26 mouse cellular contexts compared by ENCODE assay signal in the genomic region with DNA sequence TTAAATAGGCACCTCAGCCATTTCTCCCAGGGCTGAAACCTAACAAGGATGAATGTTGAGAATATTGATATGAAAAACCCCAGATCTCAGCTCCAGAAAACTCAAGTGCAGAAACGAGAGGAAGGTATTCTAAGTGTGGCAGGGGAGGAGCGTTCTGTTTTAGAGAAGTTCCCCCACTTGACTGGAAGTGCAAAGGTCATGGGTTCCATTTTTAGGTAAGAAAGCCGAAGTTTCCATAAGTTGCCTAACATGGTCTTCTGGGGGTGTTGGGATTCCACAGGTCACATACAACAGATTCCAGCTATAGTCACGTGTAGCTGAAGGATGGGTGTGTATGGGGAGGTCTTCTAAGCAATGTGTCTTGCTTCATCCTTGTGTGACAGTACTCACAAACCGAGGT.
"Had no signal": no experiment of that assay in that cellular context is flagged by ENCODE, and none has a peak within 500 bp of the region (broad histone marks: within the 10 kb centered on the region; RNA-seq: fewer than 3 reads in every experiment).

No protein-coding gene starts in this region.

- H3K4me1 ChIP-seq: heart, embryonic 10.5 days; heart, embryonic 12.5 days; hindbrain, embryonic 10.5 days; intestine, embryonic 15.5 days; kidney, embryonic 15.5 days had no signal

- H3K9me3 ChIP-seq: heart, embryonic 10.5 days; heart, embryonic 12.5 days; hindbrain, embryonic 10.5 days; hindbrain, embryonic 12.5 days; intestine, embryonic 15.5 days; kidney, embryonic 15.5 days; limb, embryonic 13.5 days; limb, embryonic 15.5 days had no signal

- DNase-seq: gastrocnemius, postnatal 14 days; gastrocnemius, postnatal 36 days; heart, adult 18-20 months; heart, postnatal 10 days; heart, postnatal 4 days; kidney, adult 2 months; kidney, adult 9 months; kidney, postnatal 14 days; kidney, postnatal 36 days; layer of hippocampus, adult 9-11 months; layer of hippocampus, postnatal 36 days; left cerebral cortex, postnatal 4 days had no signal

- H3K27ac ChIP-seq: heart, embryonic 10.5 days; hindbrain, embryonic 10.5 days; hindbrain, embryonic 12.5 days; hindbrain, embryonic 14.5 days; intestine, embryonic 15.5 days; kidney, embryonic 15.5 days; kidney, postnatal 0 days; limb, embryonic 13.5 days; limb, embryonic 15.5 days had no signal

- ATAC-seq: hindbrain, embryonic 16.5 days; inflammation-experienced regulatory T-cells, adult 6 months; intestine, embryonic 15.5 days; intestine, postnatal 0 days had no signal

- H3K4me2 ChIP-seq: heart, embryonic 12.5 days; hindbrain, embryonic 12.5 days; hindbrain, embryonic 14.5 days; intestine, embryonic 15.5 days; kidney, embryonic 15.5 days; limb, embryonic 13.5 days; limb, embryonic 15.5 days; liver, embryonic 11.5 days had no signal

- H3K9ac ChIP-seq: heart, embryonic 12.5 days; hindbrain, embryonic 12.5 days; hindbrain, embryonic 14.5 days; intestine, embryonic 15.5 days; kidney, embryonic 15.5 days; limb, embryonic 13.5 days; limb, embryonic 15.5 days had no signal

- H3K4me3 ChIP-seq: heart, embryonic 10.5 days; heart, embryonic 12.5 days; hindbrain, embryonic 10.5 days; hindbrain, embryonic 12.5 days; intestine, embryonic 15.5 days; kidney, embryonic 15.5 days; limb, embryonic 13.5 days; limb, embryonic 15.5 days had no signal

- H3K36me3 ChIP-seq: heart, embryonic 10.5 days; heart, embryonic 12.5 days; hindbrain, embryonic 10.5 days; hindbrain, embryonic 12.5 days; intestine, embryonic 15.5 days; kidney, embryonic 15.5 days; limb, embryonic 13.5 days; limb, embryonic 15.5 days had no signal

- H3K27me3 ChIP-seq: heart, embryonic 12.5 days; intestine, embryonic 15.5 days; kidney, embryonic 15.5 days; limb, embryonic 13.5 days; limb, embryonic 15.5 days had no signal
